Mouse (Mus musculus) intestine, embryonic 14.5 days (tissue): Measurements from ENCODE around the gene Sema4c. TPM values are rescaled to one million over a fixed set of nuclear protein-coding genes. Genes with fewer than 3 reads are reported as not detected.

Experiments used
- ATAC-seq: fragments of 200-750 bp; cut with Nextera tagmentation; replicated peaks from 2 replicates; pipeline ENCODE4 v1.8.0; 2017; ENCODE audit warnings: low read depth, moderate number of reproducible peaks, moderate TSS enrichment, moderate library complexity; ENCODE audit not compliant: low FRiP score, low TSS enrichment
- DNase-seq: peaks from one replicate; pipeline ENCODE4 v3.0.0-alpha.2; 2018; ENCODE audit warnings: low spot score
- H3K27ac ChIP-seq: fragments of 300-500 bp; sonication (generic); 2 replicates; pipeline ENCODE4 v1.5.1; 2014; ENCODE audit warnings: low read depth, mild to moderate bottlenecking, control low read depth
- H3K27me3 ChIP-seq: fragments of 300-500 bp; sonication (generic); replicated peaks from 2 replicates; pipeline ENCODE4 v1.6.1; 2014; ENCODE audit warnings: low read length, control low read depth; ENCODE audit not compliant: control insufficient read depth, insufficient read depth
- H3K36me3 ChIP-seq: fragments of 300-500 bp; sonication (generic); 2 replicates; pipeline ENCODE4 v1.6.1; 2014; ENCODE audit warnings: low read length, control low read depth; ENCODE audit not compliant: control insufficient read depth, insufficient read depth
- H3K4me1 ChIP-seq: fragments of 300-500 bp; sonication (generic); replicated peaks from 2 replicates; pipeline ENCODE4 v1.6.1; 2014; ENCODE audit warnings: low read length, control low read depth, mixed read lengths; ENCODE audit not compliant: control insufficient read depth, insufficient read depth
- H3K4me2 ChIP-seq: fragments of 300-500 bp; sonication (generic); 2 replicates; pipeline ENCODE4 v1.6.1; 2014; ENCODE audit warnings: low read length
- H3K4me3 ChIP-seq: fragments of 300-500 bp; sonication (generic); 2 replicates; pipeline ENCODE4 v1.5.1; 2014; ENCODE audit warnings: low read depth, low read length, control low read depth, mixed read lengths
- H3K9ac ChIP-seq: fragments of 300-500 bp; sonication (generic); 2 replicates; pipeline ENCODE4 v1.6.1; 2014; ENCODE audit warnings: mild to moderate bottlenecking, low read length
- H3K9me3 ChIP-seq: fragments of 300-500 bp; sonication (generic); 2 replicates; pipeline ENCODE4 v1.6.1; 2016; ENCODE audit warnings: low read length, control low read depth; ENCODE audit not compliant: control insufficient read depth
- WGBS: fragments of 180-500 bp; shearing (Covaris S2); extraction: QIAGEN DNeasy Blood & Tissue Kit; methylation state at CpG from one replicate; pipeline ENCODE4 v1.1.7; 2014; 5-methylcytosine and 5-hydroxymethylcytosine counted together
- polyA plus RNA-seq: library from polyadenylated mRNA; unstranded; fragments of >200 nt; fragmentation: Nextera tagmentation; extraction: Ambion mirVana; gene quantifications from 2 replicates; pipeline ENCODE4 v1.2.1, GENCODE M21; 2014

The Sema4c gene
- polyA plus RNA-seq, 1 experiment from 2014 or later, result 2.8 TPM

GRCm38 (mm10) chr1:36572709-36573108, 14.6 kb upstream of the Sema4c start:
- H3K4me2 ChIP-seq, result no peak overlapping the region
- no peak overlapping the region for H3K4me3 ChIP-seq
- H3K4me1 ChIP-seq, result peaks cover 39% of the 10 kb centered on the region
- no peaks in the 10 kb centered on the region for H3K36me3 ChIP-seq
- DNase-seq (no peak), ATAC-seq (no peak)
- no peak overlapping the region for H3K9ac ChIP-seq
- no peaks in the 10 kb centered on the region for H3K27me3 ChIP-seq
- H3K9me3 ChIP-seq, result no peaks in the 10 kb centered on the region
- WGBS, result 85% methylated on average over 1 of the region's 1 CpGs
- no peak overlapping the region for H3K27ac ChIP-seq

- no peak overlapping the region for H3K4me2 ChIP-seq
- H3K27ac ChIP-seq, result no peak overlapping the region
- DNase-seq, result no peak
- H3K4me1 ChIP-seq, result peaks cover 42% of the 10 kb centered on the region
- WGBS, result 70% methylated on average over 2 of the region's 2 CpGs
- no peak for ATAC-seq
- no peak overlapping the region for H3K9ac ChIP-seq
- no peaks in the 10 kb centered on the region for H3K36me3 ChIP-seq
- H3K4me3 ChIP-seq, result no peak overlapping the region
- H3K27me3 ChIP-seq, result no peaks in the 10 kb centered on the region
- H3K9me3 ChIP-seq, result no peaks in the 10 kb centered on the region
These were observed 14.1 kb upstream of the Sema4c start for GRCm38 (mm10) chr1:36572140-36572700.

GRCm38 (mm10) chr1:36571627-36572026, 13.5 kb upstream of the Sema4c start:
- H3K4me3 ChIP-seq, result no peak overlapping the region
- H3K4me2 ChIP-seq, result no peak overlapping the region
- DNase-seq (no peak), ATAC-seq (no peak)
- H3K27ac ChIP-seq, result no peak overlapping the region
- no peaks in the 10 kb centered on the region for H3K27me3 ChIP-seq
- no peaks in the 10 kb centered on the region for H3K9me3 ChIP-seq
- peaks cover 38% of the 10 kb centered on the region for H3K4me1 ChIP-seq
- H3K9ac ChIP-seq, result no peak overlapping the region
- H3K36me3 ChIP-seq, result no peaks in the 10 kb centered on the region
- WGBS, result 35% methylated on average over 6 of the region's 6 CpGs

GRCm38 (mm10) chr1:36570320-36570719, 12.2 kb upstream of the Sema4c start:
- no peaks in the 10 kb centered on the region for H3K27me3 ChIP-seq
- no peak overlapping the region for H3K9ac ChIP-seq
- DNase-seq, result no peak
- H3K4me1 ChIP-seq, result peaks cover 35% of the 10 kb centered on the region
- H3K27ac ChIP-seq, result no peak overlapping the region
- no peak for ATAC-seq
- 85% methylated on average over 5 of the region's 5 CpGs for WGBS
- no peak overlapping the region for H3K4me2 ChIP-seq
- H3K36me3 ChIP-seq, result no peaks in the 10 kb centered on the region
- H3K4me3 ChIP-seq, result no peak overlapping the region
- H3K9me3 ChIP-seq, result no peaks in the 10 kb centered on the region

- no peak for ATAC-seq
- WGBS, result 53% methylated on average over 7 of the region's 7 CpGs
- DNase-seq, result no peak
- H3K27me3 ChIP-seq, result no peaks in the 10 kb centered on the region
- H3K4me1 ChIP-seq, result peaks cover 35% of the 10 kb centered on the region
- peak overlapping the region; percentile 25; the same call in 1 of the 2 replicates for H3K27ac ChIP-seq
- no peak overlapping the region for H3K4me3 ChIP-seq
- no peaks in the 10 kb centered on the region for H3K9me3 ChIP-seq
- H3K36me3 ChIP-seq, result no peaks in the 10 kb centered on the region
- H3K4me2 ChIP-seq, result no peak overlapping the region
- H3K9ac ChIP-seq, result no peak overlapping the region
These were observed 11.6 kb upstream of the Sema4c start for GRCm38 (mm10) chr1:36569694-36570276.

- DNase-seq (no peak), ATAC-seq (no peak)
- H3K9ac ChIP-seq, result no peak overlapping the region
- H3K4me1 ChIP-seq, result peaks cover 31% of the 10 kb centered on the region
- H3K27me3 ChIP-seq, result no peaks in the 10 kb centered on the region
- H3K27ac ChIP-seq, result peak overlapping the region; percentile 49
- H3K9me3 ChIP-seq, result no peaks in the 10 kb centered on the region
- WGBS, result 50% methylated on average over 4 of the region's 4 CpGs
- H3K4me2 ChIP-seq, result no peak overlapping the region
- no peaks in the 10 kb centered on the region for H3K36me3 ChIP-seq
- H3K4me3 ChIP-seq, result no peak overlapping the region
These were observed 10.6 kb upstream of the Sema4c start for GRCm38 (mm10) chr1:36568776-36569175.

- peak overlapping the region; percentile 7; the same call in 1 of the 2 replicates for H3K4me2 ChIP-seq
- ATAC-seq, result no peak
- DNase-seq, result no peak
These were observed 9.9 kb upstream of the Sema4c start for GRCm38 (mm10) chr1:36567818-36568603.

GRCm38 (mm10) chr1:36566425-36566824, 8.3 kb upstream of the Sema4c start:
- H3K4me1 ChIP-seq, result peaks cover 31% of the 10 kb centered on the region

More at GRCm38 (mm10) chr1:36567818-36568603, 9.9 kb upstream of the Sema4c start:
- no peak overlapping the region for H3K4me3 ChIP-seq
- H3K9ac ChIP-seq, result no peak overlapping the region
- H3K27me3 ChIP-seq, result no peaks in the 10 kb centered on the region
- no peaks in the 10 kb centered on the region for H3K9me3 ChIP-seq
- H3K27ac ChIP-seq, result peak overlapping the region; percentile 49; the same call in 1 of the 2 replicates
- WGBS, result 45% methylated on average over 21 of the region's 21 CpGs
- H3K36me3 ChIP-seq, result no peaks in the 10 kb centered on the region
- peaks cover 27% of the 10 kb centered on the region for H3K4me1 ChIP-seq

More at GRCm38 (mm10) chr1:36566425-36566824, 8.3 kb upstream of the Sema4c start:
- no peak overlapping the region for H3K9ac ChIP-seq
- H3K36me3 ChIP-seq, result no peaks in the 10 kb centered on the region
- no peaks in the 10 kb centered on the region for H3K9me3 ChIP-seq
- H3K4me3 ChIP-seq, result no peak overlapping the region
- no peak overlapping the region for H3K27ac ChIP-seq
- WGBS, result 28% methylated on average over 2 of the region's 2 CpGs
- no peak overlapping the region for H3K4me2 ChIP-seq
- ATAC-seq, result no peak
- no peak for DNase-seq
- no peaks in the 10 kb centered on the region for H3K27me3 ChIP-seq
